Mouse (Mus musculus): ENCODE measurements around the gene Bpifc. TPM values are rescaled to one million over a fixed set of nuclear protein-coding genes. Genes with fewer than 3 reads are reported as not detected.
A peak's percentile ranks its signal among the peaks of the same experiment; 100 is the strongest.

The Bpifc gene
- polyA plus RNA-seq, 1 experiment from 2014 or later = not detected

DNA sequence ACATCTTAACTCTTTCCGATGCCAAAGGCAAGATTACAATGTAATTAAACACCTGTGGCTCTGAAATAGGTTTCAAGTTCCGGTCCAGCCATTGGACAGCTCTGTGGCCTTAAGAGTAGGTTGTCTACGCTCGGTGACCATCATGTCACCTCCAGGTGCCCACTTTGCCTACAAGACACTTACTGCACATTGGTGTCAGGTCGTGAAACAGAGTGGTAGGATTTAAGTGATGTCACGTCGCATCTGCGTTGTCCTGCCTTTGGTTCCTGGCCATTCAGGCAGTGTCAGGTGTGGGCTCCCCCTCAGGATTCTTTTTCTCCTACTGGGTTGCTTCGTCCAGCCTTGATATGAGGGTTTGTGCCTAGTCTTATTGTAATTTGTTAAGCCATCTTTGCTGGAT is 39.9 kb downstream of the Bpifc start:
- Histone ChIP-seq H3K9ac (no peak overlapping the region), H3K9me3 (replicated peaks) (peaks cover 4% of the 10 kb centered on the region; the same call in 1 of the 2 replicates), H3K27ac (ENCODE audit: poor library complexity, severe bottlenecking) (no peak overlapping the region), H3K4me1 (replicated peaks) (no peaks in the 10 kb centered on the region), H3K36me3 (no peaks in the 10 kb centered on the region), H3K4me3 (no peak overlapping the region), H3K27me3 (replicated peaks) (0 out of 2 replicates have a peak, but pooled peaks cover 6% of the 10 kb centered on the region), H3K4me2 (no peak overlapping the region)
- ATAC-seq (ENCODE audit: insufficient number of reproducible peaks, low FRiP score) = no peak
- 73% methylated on average over 9 of the region's 9 CpGs for WGBS

DNA sequence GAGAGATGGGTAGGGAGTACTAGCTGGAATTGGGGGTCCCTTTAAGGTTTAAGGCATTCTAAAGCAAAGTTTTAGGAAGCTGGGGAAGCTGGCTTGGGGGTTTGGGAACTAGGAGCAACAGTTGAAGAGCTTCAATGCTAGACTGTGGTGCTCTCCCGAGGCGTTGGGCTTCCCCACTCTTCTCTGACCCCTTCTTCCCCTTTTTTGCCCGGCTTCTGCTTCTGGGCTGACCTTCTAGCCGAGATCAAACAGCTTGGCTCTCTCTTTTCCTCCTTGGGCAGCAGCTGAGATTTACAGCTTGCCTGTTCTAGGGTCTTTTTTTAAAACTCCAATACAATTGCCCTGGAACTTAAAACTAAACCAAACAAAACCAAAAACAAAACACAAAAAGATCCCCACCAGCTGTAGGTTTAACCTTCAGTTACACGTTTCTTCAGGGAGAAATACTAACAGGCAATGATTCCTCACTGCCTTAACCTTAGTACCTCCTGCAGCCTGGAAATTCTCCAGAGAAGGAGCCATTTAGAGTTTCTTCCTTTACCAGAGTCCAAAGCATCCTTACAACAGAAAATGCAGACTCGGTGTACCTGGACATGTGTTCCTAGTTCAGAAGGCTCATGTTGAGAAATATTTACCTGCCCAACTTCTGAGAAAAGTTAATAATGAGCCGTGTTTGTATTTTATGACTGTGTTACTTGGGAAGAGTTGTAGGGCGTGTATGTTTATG is 41.6 kb downstream of the Bpifc start:
- H3K4me3 ChIP-seq = no peak overlapping the region
- no peaks in the 10 kb centered on the region for H3K4me1 ChIP-seq (replicated peaks)
- H3K9ac ChIP-seq = no peak overlapping the region
- no peak overlapping the region for H3K4me2 ChIP-seq
- H3K27ac ChIP-seq (ENCODE audit: poor library complexity, severe bottlenecking) = no peak overlapping the region
- 54% methylated on average over 8 of the region's 8 CpGs for WGBS
- 0 out of 2 replicates have a peak, but pooled peaks cover 10% of the 10 kb centered on the region for H3K27me3 ChIP-seq (replicated peaks)
- no peaks in the 10 kb centered on the region for H3K36me3 ChIP-seq
- ATAC-seq (ENCODE audit: insufficient number of reproducible peaks, low FRiP score) = no peak
- H3K9me3 ChIP-seq (replicated peaks) = peaks cover 4% of the 10 kb centered on the region; the same call in 1 of the 2 replicates

DNA sequence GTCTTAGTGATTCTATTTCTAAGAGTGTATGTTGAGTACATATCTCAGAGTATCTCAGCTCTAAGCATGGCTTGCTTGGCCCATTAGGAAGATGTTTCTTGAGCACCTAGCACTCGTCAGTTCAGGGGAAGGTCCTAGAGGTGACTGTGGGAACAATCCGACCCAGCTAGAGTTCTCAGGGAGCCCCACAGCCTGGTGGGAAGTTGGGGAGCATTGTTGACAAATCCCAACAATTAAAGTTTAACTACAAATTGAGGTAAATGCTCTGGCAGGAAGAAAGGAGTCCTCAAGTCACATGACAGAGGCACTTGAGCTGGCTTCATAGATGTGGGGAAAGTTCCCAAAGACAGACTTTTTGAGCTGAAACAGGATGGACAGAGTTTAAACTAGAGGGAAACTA is 43.0 kb downstream of the Bpifc start:
- H3K4me2 ChIP-seq = no peak overlapping the region
- H3K9me3 ChIP-seq (replicated peaks) = no peaks in the 10 kb centered on the region
- no peaks in the 10 kb centered on the region for H3K4me1 ChIP-seq (replicated peaks)
- no peaks in the 10 kb centered on the region for H3K36me3 ChIP-seq
- no peak overlapping the region for H3K4me3 ChIP-seq
- no peak overlapping the region for H3K9ac ChIP-seq
- no peak for ATAC-seq (ENCODE audit: insufficient number of reproducible peaks, low FRiP score)
- no peak overlapping the region for H3K27ac ChIP-seq (ENCODE audit: poor library complexity, severe bottlenecking)
- 25% methylated on average over 2 of the region's 2 CpGs for WGBS
- H3K27me3 ChIP-seq (replicated peaks) = 0 out of 2 replicates have a peak, but pooled peaks cover 10% of the 10 kb centered on the region

DNA sequence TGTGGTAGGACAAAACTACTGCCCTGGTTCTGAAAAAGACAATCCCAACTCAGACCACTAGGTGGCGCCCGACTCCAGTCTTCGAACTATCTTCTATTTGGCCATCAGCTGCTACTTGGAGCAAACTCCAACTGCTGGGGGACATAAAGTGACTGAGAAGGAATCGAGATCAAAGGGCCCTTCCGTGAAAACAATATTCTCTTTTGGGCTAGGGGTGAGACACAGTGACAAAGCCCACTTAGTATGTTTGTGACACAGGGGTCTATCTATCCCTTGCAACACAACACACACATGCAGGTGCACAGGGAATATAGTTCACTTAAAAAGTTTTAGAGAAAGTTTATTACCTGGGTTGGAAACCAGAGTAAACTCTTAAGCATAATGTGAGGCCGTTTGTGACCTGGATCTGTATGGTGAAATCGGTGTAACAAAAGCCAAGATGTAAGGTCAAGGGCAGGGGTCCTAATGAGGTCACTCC is 43.5 kb downstream of the Bpifc start:
- Histone ChIP-seq H3K4me2 (no peak overlapping the region), H3K9ac (no peak overlapping the region), H3K36me3 (no peaks in the 10 kb centered on the region), H3K27ac (ENCODE audit: poor library complexity, severe bottlenecking) (no peak overlapping the region), H3K9me3 (replicated peaks) (no peaks in the 10 kb centered on the region), H3K4me3 (no peak overlapping the region), H3K27me3 (replicated peaks) (0 out of 2 replicates have a peak, but pooled peaks cover 10% of the 10 kb centered on the region), H3K4me1 (replicated peaks) (no peaks in the 10 kb centered on the region)
- whole genome bisulfite sequencing = 15% methylated on average over 7 of the region's 7 CpGs
- ATAC-seq (ENCODE audit: insufficient number of reproducible peaks, low FRiP score) = no peak

DNA sequence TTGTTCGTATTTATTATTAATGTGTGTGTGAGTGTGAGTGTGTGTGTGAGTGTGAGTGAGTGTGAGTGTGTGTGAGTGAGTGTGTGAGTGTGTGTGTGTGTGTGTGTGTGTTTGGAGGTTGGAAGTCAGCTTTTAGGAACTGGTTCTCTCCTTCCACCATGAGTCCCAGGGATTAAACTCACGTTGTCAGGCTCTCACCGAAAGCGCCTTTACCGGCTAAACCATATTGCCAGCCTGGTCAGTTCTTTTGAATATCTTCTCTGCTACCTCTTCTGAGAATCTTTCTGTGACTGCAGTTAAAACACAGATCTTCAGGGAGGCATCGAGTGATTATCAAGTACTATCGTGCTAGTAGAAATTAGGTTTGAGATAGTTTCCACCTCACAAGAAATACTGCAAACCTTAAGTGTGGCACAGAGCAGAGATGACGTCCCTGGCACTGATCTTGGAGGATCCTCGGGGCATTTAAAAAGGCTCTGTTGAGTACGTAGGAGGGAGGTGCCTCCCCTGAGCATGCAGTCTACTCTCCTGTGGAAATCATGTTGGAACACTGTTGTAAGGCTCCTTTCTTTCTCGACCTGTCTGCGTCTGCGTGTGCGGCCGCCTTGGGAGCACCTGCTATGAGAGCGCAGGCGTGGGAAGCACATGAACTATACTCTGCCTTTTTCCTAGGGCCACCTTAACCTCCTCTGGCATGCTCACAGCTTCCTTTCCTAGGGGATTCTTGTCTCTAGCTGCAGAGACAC is 44.1 kb downstream of the Bpifc start:
- Histone ChIP-seq H3K4me2 (no peak overlapping the region), H3K27me3 (replicated peaks) (0 out of 2 replicates have a peak, but pooled peaks cover 10% of the 10 kb centered on the region), H3K27ac (ENCODE audit: poor library complexity, severe bottlenecking) (no peak overlapping the region), H3K36me3 (no peaks in the 10 kb centered on the region), H3K4me3 (no peak overlapping the region), H3K4me1 (replicated peaks) (peaks cover 4% of the 10 kb centered on the region), H3K9me3 (replicated peaks) (no peaks in the 10 kb centered on the region), H3K9ac (no peak overlapping the region)
- WGBS = 65% methylated on average over 17 of the region's 17 CpGs
- ATAC-seq (ENCODE audit: insufficient number of reproducible peaks, low FRiP score) = 0 out of 2 replicates have a peak, but pooled peaks have one; percentile 11

DNA sequence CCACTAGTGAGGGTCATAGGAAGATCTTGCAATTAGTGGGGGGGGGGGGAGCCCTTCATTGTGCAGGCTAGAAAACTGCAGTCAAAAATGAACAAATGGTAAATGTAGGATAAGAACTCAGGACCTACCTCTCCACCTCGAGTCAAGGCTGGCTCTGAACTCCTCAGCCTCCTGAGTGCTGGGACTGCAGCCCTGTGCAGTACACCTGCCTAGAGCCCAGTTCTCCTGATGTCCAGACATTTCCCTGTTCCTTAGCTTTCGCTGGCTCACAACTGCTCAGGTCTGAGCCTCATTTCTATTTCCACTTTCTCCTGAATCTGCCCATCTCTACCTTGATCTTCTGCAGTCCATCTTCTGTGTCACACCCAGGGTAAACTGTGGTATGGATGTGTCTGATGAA is 45.2 kb downstream of the Bpifc start:
- Histone ChIP-seq H3K36me3 (no peaks in the 10 kb centered on the region), H3K27me3 (replicated peaks) (0 out of 2 replicates have a peak, but pooled peaks cover 10% of the 10 kb centered on the region), H3K4me1 (replicated peaks) (peaks cover 4% of the 10 kb centered on the region), H3K9ac (no peak overlapping the region), H3K4me3 (no peak overlapping the region), H3K4me2 (no peak overlapping the region), H3K9me3 (replicated peaks) (no peaks in the 10 kb centered on the region), H3K27ac (ENCODE audit: poor library complexity, severe bottlenecking) (no peak overlapping the region)
- WGBS = 47% methylated on average over 2 of the region's 2 CpGs
- ATAC-seq (ENCODE audit: insufficient number of reproducible peaks, low FRiP score) = no peak

DNA sequence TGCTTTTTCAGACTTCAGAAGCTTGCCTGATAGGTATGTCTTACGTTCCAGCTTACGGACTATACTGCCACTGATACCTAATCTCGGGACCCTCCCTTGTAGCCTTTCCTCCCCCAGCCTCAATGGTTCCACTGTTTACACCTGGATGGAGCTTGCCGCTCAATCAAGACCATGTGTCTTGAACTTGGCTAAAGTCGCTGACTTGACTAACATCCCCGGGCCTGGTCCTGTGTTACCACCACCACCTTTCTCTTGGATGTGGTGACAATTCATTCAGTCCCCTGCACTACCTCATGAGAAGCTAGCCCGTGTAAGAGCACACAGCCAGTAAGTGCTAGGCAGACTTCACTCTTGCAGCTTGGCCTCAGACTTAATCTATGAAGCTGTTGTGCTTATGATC is 47.4 kb downstream of the Bpifc start:
- whole genome bisulfite sequencing = 80% methylated on average over 7 of the region's 7 CpGs
- ATAC-seq (ENCODE audit: insufficient number of reproducible peaks, low FRiP score) = no peak
- no peak overlapping the region for H3K4me3 ChIP-seq
- H3K4me2 ChIP-seq = no peak overlapping the region
- no peaks in the 10 kb centered on the region for H3K36me3 ChIP-seq
- no peaks in the 10 kb centered on the region for H3K9me3 ChIP-seq (replicated peaks)
- H3K27me3 ChIP-seq (replicated peaks) = 0 out of 2 replicates have a peak, but pooled peaks cover 10% of the 10 kb centered on the region
- H3K27ac ChIP-seq (ENCODE audit: poor library complexity, severe bottlenecking) = no peak overlapping the region
- H3K9ac ChIP-seq = no peak overlapping the region
- peaks cover 4% of the 10 kb centered on the region for H3K4me1 ChIP-seq (replicated peaks)

DNA sequence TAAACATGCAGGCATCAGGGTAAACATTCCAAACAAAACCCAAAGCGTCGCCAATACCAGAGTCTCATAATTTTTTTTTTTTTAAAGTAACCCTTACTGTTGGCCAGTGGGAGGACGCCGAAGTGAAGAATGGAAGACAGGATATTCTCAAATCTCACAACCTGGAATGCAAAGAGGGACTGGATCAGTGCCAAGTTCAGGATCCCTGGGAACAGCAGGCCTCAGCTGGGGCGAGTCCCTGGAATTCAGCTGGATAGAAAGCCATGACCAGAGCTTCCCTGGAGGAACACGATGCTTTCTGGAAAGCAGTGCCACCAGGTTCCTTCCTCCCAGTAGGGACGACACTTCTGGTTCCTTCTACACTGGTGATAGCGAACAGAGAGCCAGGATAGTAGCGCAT is 48.8 kb downstream of the Bpifc start:
- H3K36me3 ChIP-seq = no peaks in the 10 kb centered on the region
- 55% methylated on average over 9 of the region's 9 CpGs for WGBS
- H3K27ac ChIP-seq (ENCODE audit: poor library complexity, severe bottlenecking) = no peak overlapping the region
- H3K9ac ChIP-seq = no peak overlapping the region
- H3K4me2 ChIP-seq = no peak overlapping the region
- H3K27me3 ChIP-seq (replicated peaks) = 0 out of 2 replicates have a peak, but pooled peaks cover 5% of the 10 kb centered on the region
- H3K4me1 ChIP-seq (replicated peaks) = peaks cover 4% of the 10 kb centered on the region
- no peak for ATAC-seq (ENCODE audit: insufficient number of reproducible peaks, low FRiP score)
- H3K9me3 ChIP-seq (replicated peaks) = no peaks in the 10 kb centered on the region
- H3K4me3 ChIP-seq = no peak overlapping the region

DNA sequence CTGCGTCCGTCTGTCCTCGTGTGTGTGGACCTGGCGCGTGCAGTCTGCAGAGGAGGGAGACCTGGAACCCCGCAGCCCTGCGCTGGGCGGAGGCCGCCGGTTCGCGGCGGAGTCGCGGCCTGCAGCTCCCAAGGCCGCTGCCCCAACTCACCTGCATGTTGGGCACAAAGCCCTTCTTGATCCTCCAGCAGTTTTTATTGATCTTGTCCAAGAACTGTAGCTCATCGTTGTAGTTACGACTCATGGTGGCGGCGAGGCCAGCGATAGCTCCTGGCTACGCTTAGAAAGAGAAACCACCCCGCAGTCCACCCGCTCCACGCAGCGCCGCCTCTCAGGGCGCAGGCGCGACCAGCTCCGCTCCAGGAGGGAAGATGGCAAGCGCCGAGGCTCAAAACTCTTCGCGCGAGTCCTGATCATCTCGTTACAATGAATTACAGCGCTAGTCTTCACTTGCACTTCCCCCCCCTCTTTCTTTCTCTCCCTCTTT is 54.2 kb downstream of the Bpifc start, which contains the start of gene Rtcb:
TSS of gene Rtcb (minus strand) at position 360 of the 487 bp plus-strand sequence.
- Histone ChIP-seq H3K27ac (ENCODE audit: poor library complexity, severe bottlenecking) (peak within 1 kb of the TSS; percentile 67), H3K4me1 (replicated peaks) (peaks cover 11% of the 10 kb centered on the region), H3K36me3 (peaks cover 24% of the 10 kb centered on the region), H3K4me3 (peak within 1 kb of the TSS; percentile 82), H3K27me3 (replicated peaks) (no peaks in the 10 kb centered on the region), H3K9ac (peak within 1 kb of the TSS; percentile 94), H3K9me3 (replicated peaks) (no peaks in the 10 kb centered on the region), H3K4me2 (peak within 1 kb of the TSS; percentile 81)
- under 1% methylated on average over 38 of the region's 38 CpGs for WGBS
- ATAC-seq (ENCODE audit: insufficient number of reproducible peaks, low FRiP score) = peak; percentile 89

DNA sequence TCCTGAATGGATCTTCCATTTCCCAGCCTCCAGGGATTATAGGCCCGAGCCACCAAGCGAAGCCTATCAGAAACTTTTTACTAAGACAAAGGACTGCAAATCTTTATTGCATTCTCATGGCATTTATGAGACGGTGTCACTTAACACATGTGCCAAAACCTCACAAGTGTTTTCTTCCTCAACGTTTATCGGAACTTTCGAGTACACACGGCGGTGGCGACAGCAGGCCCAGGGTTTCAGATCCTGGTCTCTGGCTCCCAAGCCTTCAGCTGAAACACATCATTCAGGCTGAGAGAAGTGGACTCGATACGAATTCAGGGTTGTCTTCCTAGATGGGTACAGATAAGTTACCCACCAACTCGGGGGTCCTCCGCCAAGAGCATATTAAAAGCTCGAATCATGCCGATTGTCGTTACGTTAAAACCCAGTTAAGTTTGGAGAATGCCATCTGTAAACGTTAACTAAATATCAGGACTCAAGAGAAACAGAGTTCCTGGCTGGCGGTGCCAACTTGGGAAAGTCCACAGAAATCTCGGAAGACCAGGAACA is 54.8 kb downstream of the Bpifc start:
- Histone ChIP-seq H3K4me3 (peak overlapping the region; percentile 82), H3K36me3 (peaks cover 30% of the 10 kb centered on the region), H3K27me3 (replicated peaks) (no peaks in the 10 kb centered on the region), H3K4me2 (peak overlapping the region; percentile 81), H3K9ac (peak overlapping the region; percentile 94), H3K27ac (ENCODE audit: poor library complexity, severe bottlenecking) (peak overlapping the region; percentile 67; the same call in 1 of the 2 replicates), H3K4me1 (replicated peaks) (peaks cover 11% of the 10 kb centered on the region), H3K9me3 (replicated peaks) (no peaks in the 10 kb centered on the region)
- ATAC-seq (ENCODE audit: insufficient number of reproducible peaks, low FRiP score) = no peak
- WGBS = 4% methylated on average over 20 of the region's 20 CpGs

DNA sequence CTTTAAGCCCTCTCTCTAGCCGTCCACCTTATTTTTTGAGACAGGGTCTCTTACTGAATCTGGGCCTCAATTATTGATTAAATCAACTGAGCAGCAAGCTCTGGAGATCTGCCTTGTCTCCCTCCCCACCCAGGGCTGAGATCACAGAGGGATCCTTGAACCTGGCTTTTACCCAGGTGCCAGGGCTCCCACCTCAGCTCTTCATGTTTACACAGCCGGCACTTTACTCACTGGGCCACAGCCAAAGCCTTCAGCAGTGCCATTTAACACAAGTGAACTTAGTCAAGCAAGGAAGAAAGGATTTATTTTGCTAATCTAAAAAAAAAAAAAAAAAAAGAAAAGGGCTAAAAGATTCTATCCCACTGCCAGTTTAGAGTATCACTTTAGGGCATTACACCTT is 57.3 kb downstream of the Bpifc start:
- Histone ChIP-seq H3K4me2 (no peak overlapping the region), H3K4me3 (no peak overlapping the region), H3K27me3 (replicated peaks) (no peaks in the 10 kb centered on the region), H3K36me3 (peaks cover 51% of the 10 kb centered on the region), H3K27ac (ENCODE audit: poor library complexity, severe bottlenecking) (no peak overlapping the region), H3K4me1 (replicated peaks) (peaks cover 11% of the 10 kb centered on the region), H3K9ac (no peak overlapping the region), H3K9me3 (replicated peaks) (no peaks in the 10 kb centered on the region)
- 85% methylated on average over 2 of the region's 2 CpGs for WGBS
- ATAC-seq (ENCODE audit: insufficient number of reproducible peaks, low FRiP score) = no peak

All from heart, embryonic 12.5 days (tissue).